Mouse (Mus musculus) cerebellum, adult 18-20 months (tissue): ENCODE results near the gene Slc13a4.
A peak's percentile ranks its signal among the peaks of the same experiment; 100 is the strongest.

Experiments used
- DNase-seq, 2 experiments: peaks; one replicate each; pipeline ENCODE4 v3.0.0; 2021

Slc13a4 gene

DNA sequence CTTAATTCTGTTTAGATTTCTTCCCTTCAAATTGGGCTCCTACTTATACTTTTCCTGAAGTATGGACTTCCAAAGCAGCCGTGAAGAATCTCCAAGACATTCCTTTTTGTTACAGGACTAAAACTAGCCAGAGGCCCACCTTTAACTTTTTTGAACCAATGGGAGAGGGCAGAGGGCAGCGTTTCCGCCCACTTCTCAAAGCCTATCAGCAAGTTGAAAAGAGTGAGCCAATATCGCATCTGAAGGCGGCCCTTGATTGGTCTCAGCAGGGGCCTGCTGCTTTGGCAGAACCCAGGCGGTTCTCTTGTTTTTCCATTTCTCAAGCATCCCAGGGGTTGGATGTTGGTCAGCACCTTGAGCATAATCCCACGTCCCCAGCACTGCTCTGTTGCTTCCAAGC is at the start of gene Slc13a4:
Gene Slc13a4, minus strand, starts transcription at position 95 of the 400 bp plus-strand sequence.
- no peak for DNase-seq

DNA sequence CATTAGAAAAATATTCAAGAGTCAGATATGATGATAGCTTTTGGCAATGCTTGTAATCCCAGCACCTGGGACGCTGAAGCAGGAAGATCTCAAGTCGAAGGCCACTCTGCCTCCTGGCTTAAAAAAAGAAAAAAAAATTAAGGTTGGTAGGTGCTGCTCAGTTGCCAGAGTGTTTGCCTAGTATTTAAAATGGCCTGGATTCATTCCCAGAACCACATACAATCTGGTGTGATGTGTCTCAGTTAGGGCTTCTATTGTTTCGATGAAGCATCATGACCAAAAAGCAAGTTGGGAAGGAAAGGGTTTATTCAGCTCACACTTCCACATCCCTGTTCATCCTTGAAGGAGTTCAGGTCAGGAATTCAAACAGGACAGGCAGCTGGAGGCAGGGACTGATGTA is 47.4 kb upstream of the Slc13a4 start:
- no peak for DNase-seq

DNA sequence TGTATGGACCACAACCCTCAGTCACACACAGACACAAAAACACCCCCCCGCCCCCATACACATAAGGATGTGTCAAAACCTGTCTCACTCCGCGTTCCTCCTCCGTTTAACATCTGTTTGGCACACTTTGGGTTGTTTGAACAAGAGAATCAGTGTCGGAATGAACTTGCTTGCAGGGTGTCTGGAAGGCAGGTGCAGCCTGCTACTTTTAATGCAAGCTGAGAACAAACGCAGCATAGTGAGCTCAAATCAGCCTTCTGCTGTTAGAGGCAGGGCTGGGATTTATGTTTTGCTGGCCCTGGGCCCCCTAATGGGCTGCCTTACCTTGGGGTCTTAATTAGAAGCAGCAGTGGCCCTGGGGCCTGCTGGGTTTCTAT is 46.7 kb upstream of the Slc13a4 start:
- DNase-seq: no peak

DNA sequence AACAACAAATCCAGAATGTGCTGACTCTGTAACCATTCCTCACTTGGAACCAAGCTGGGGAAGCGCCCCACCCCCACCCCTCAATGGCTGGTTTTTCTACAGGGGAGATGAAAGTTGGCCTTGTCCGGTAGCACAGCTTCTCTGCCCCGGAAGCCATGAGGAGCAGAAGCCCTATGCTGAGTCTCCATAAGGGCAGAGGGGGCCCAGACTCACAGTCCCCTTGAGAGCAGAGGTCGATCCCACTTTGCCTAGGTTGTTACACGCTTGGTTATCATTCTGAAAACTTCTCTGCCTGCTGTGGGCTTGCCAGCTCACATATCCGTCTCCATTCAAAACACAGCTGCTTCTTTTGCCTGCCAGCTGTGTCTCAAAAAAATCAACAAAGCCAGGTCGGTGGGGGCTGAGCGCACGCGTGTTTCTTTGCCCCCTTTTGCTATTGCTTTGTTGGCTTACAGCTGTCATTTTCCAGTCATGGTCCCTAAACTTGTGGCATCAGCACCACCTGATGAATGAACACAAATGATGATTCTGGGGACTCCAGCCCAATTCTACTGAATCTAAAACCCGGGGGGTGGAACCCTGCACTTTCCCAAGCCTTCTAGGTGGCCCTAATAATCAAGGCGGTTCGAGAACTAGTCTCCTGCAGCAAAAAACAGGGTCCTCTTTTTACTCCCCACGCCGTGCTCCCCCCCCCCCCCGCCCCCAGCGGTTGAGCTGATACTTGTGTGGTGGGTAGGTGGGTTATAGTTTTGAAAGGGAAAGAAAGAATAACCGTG is 46.1 kb upstream of the Slc13a4 start:
- DNase-seq: no peak

GRCm38 (mm10) chr6:35353416-35353815 is 45.5 kb upstream of the Slc13a4 start:
- DNase-seq: no peak

DNA sequence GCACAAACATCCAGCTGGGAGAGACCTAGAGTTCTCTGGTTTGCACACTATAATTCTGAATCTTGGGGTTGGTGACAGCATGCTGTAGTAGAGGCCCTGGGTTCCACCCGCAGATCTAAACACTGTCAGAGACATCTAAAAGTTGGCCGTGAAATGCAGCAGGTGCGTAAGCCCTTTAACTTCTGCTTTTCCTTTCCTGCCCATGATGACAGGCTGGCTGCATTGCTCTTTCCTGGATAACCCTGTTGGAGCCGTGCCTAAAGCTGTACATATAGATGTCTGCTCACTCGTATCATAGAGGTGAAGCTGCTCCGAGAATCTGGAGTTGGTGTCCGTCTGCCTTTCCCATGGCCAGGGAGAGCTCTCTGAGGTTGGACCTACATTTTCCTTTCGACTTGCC is 44.9 kb upstream of the Slc13a4 start:
- no peak for DNase-seq

DNA sequence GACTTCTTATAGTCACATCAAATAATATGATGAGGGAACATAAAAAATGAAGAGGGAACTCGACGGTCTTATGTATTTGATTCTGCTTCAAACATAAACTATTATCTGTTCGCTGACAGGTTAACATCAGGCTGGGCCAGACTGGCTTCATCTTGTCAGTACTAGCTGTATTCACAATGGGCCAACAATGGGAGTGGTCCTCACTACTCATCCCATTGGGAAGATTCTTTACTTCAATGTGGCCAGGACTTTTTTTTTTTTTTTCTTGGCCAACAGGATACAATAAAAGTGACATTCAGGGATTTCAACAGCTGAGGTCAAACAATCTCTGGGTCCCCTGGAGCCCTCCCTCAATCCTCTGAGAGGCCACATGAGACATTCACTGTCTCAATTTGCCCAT is 43.9 kb upstream of the Slc13a4 start:
- no peak for DNase-seq

- DNase-seq: no peak
These were observed 41.9 kb upstream of the Slc13a4 start for GRCm38 (mm10) chr6:35349784-35350183.

- no peak for DNase-seq
These were observed 30.7 kb upstream of the Slc13a4 start for GRCm38 (mm10) chr6:35338640-35339039.

DNA sequence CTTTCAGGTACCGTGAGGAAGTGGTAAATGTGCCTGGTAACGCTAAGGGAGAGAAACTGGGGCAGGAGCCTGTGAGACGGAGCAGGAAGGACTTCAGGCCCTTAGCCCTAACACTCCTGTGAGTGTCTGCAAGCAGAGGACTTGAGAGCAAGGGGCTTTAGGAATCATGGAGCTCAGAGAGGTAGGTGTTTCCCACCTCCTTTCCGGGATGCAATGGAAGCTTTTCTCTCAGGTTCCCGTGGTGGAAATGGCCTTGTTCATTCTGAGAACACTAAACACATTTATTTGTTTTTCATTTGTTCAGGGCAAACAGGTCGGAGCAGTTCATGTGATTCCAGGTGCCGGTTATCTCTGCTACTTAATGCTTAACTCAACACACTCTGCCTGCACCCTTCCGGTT is 29.9 kb upstream of the Slc13a4 start:
- no peak for DNase-seq

GRCm38 (mm10) chr6:35335452-35335851 is 27.5 kb upstream of the Slc13a4 start:
- DNase-seq: no peak

DNA sequence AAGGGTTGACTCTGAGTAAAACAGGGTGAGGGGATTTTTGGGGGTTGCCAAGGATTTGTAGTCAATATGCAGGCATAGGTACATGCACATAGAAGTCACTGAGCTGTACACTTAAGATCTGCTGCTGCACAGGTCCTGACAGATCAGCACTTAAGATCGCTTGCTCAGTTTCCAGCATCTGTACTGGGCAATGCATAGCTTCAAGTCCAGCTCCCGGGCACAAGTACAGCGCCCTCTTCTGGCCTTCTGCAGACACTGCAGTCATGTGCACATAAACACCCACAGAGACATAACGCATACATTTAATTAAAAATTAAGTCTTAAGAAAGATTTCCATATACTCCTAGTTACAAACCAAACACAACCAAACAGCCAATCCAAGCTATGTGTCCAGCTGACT is 26.3 kb upstream of the Slc13a4 start:
- DNase-seq: no peak

GRCm38 (mm10) chr6:35333632-35334031 is 25.7 kb upstream of the Slc13a4 start:
- no peak for DNase-seq

DNA sequence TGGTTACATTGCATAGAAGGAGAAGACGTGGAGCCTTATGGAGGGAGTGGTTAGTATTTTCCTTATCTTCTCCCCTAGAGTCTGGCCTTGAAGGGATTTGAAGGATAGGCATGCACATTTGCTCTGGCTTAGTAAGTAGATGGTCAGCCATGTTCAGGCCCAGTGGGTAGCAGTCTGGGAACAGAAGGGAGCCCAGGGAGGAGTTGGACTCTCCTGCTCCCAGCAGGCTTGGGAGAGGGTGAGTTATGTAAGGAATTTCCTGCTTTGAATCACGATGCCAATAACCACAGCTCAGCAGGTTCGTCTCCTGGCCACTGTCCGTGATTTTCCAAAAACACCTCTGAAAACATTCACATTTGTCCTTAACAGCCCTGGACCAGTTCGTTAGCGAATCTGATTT is 22.9 kb upstream of the Slc13a4 start:
- DNase-seq: peak; percentile 6 to 12

DNA sequence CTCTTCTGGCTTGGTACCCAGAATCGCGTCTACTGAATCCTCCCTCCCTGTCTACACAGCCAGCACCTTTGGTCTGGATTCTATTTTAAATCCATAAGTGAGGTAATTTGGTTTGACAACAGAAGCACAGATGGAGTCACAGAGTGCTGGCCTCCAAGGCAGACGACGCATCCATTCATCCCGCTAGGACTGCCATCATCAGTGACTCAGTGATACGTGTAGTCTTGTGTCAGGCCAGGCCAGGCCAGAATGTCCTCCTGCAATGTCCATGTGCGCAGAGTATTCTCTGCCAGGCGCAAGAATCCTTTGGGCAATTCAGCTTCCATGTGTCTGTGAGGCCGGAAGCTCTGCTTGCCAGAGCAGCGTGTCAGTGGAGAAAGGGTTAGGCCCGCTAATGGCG is 22.0 kb upstream of the Slc13a4 start:
- peak; percentile 20 to 22 for DNase-seq

GRCm38 (mm10) chr6:35326111-35326515 is 18.2 kb upstream of the Slc13a4 start, which contains the start of gene Fam180a:
Fam180a (minus strand) TSS chr6:35326141.
- DNase-seq: no peak

DNA sequence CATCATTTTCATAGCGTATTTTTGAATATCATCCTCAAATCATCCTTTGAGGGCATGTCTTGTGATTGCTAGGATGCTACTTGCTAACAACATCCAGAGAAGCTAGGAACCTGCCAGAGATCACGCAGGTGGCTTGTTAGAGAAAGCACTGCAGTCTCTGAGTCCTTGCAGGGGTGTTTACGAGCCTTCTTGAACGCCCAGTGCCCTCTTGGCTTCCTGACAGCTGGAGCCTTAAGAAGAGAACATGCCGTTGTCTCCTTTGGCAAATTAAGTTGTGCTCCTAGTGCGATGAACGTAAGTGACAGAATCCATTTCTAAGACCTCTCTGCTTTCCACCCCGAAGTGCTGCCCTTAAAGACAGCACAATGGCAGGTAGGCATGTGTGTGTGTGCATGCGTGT is 16.4 kb upstream of the Slc13a4 start:
- no peak for DNase-seq

DNA sequence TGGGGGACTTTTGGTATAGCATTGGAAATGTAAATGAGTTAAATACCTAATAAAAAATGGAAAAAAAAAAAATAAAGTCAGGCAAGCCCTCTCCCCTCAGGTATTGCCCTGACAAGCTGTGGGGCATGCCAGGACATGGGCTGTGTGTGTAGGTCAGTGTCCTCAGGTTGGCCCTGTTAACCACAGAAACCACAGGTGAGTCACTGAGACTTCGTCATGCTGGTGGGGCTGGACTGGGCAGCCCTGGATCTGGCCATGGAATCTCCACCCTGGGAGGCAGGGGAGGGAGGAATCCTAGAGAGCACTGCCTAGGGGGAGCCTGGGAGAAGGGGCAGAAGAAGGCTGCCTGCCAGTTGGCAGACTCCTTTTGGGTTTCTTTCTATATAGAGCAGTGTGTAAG is 15.1 kb upstream of the Slc13a4 start:
- no peak for DNase-seq

GRCm38 (mm10) chr6:35321105-35321504 is 13.2 kb upstream of the Slc13a4 start:
- DNase-seq: no peak

GRCm38 (mm10) chr6:35319850-35320249 is 11.9 kb upstream of the Slc13a4 start:
- no peak for DNase-seq

DNA sequence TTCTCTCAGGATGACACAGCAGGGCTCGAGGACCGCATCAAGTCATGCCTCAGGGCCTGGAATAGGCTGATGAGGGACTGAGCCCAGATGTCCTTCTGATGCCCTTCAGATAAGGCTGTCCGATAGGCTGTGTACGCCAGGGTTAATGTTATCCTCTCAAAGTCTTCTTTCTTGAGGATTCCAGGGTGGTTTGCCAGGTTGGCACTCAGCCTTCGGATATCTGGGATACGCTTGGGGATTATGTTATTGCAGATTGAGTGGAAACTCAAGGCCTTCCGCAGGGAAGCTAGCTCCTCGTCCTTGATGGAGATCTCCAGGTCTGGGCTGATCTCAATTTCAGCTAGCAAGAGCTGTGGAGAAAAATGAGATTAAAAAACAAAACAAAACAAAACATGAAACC is 5.6 kb upstream of the Slc13a4 start:
- no peak for DNase-seq

- no peak for DNase-seq
These were observed 1.5 kb upstream of the Slc13a4 start for GRCm38 (mm10) chr6:35309406-35309805.

DNA sequence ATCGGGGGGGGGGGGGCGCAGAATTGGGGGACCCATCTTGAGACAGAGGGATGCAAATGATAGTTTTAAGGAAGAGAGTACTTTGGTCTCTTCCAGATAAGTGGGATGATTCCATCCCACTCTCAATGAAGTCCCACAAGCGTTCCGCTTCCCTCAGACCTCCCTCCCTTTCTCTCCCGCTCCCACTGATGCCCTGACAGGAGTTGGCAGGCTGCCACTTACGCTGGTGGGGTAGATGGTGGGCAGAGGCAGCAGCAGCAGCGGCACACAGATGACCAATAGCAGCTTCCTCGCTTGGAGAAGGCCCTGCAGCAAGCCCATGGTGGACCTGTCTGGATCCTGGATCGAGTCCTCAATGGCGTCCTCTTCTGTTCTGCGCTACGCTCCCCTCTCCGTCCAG is 795 bp downstream of the Slc13a4 start:
- no peak for DNase-seq

DNA sequence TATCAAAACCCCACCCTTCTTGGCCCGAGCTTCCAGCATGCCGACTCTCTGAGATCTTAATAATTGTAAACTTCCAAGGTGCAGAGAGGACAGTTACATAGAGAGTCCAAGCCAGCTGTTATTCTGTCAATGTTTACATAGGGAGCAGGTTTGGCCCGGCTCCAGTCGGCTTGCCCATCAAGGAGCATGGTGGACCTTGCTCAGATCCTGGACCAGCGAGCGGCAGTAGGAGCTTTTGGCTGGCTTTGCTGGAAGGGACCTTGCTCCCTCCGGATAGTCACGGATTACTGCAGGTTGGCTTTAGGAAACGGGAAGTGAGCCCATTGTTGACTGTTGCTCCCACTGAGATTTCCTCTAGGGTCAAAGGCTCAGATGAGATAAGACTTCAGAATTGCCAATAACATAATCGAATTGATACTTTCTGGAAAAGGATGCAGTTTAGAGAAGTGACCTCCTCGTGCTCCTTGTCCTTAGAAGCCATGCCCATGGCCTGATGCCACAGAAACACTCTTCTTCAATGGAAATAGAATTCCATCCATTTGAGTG is 4.5 kb downstream of the Slc13a4 start:
- no peak for DNase-seq

DNA sequence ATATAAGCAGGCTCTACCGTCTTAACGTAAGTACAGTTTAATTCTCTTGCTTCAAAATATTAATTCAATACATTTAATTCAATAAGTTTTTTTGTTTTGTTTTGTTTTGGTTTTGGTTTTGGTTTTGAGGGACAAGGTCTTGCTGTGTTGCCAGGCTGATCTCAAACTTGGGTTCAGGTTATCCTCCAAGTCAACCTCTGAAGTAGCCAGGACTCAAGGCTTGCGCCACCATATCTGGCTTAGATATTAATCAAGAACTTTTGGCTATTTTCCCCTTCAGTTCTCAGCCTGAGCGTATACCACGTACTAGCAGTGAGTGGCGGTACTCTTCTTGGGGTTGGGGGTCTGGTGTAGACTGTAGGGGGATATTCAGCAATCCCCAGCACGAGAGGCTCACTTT is 5.3 kb downstream of the Slc13a4 start:
- DNase-seq: no peak
